ENCODE assay signal across 8 mouse cellular contexts in the genomic region with DNA sequence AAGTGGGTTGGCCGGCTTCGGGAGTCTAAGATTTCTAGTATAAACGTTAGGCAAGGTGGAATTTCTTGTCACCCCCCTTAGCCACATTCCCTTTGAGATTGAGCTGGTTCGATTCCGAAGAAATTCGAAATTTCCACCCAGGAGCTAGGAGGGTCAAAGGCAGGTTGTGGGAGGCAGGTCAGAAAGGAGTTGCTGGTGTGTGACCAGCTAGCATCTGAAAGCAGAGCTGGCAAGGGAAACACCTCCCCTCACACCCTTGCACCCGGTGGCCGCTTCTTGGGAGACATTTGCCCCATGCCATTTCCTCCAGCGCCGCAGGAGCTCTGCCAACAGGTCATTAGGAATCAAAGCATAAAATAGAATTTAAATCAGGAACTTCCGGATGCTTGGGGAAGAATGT. TPM values are rescaled to one million over a fixed set of nuclear protein-coding genes. Genes with fewer than 3 reads are reported as not detected.
DNase-seq lines count a peak whose midpoint lies in the region; ATAC-seq and TF ChIP-seq lines count a peak whose summit lies in the region.

No protein-coding gene starts in this region.

- no peaks in the 10 kb centered on the region for H3K27me3 ChIP-seq in cerebellum, adult 2 months (ENCODE audit: control insufficient read depth, insufficient read depth, low read length)
- H3K27me3 ChIP-seq in neural tube, embryonic 12.5 days (replicated peaks): no peaks in the 10 kb centered on the region

- no peak for DNase-seq in cerebellum, adult 2 months
- DNase-seq in cerebellum, adult 9-10 months: no peak
- peak; percentile 42 for DNase-seq in testis, postnatal 10 days (ENCODE audit: low spot score)
- DNase-seq in testis, postnatal 14 days (ENCODE audit: low spot score): no peak
- DNase-seq in kidney, postnatal 25 days: peak; percentile 49 to 77
- no peak for DNase-seq in thymus, postnatal 25 days
- no peak for DNase-seq in yolk sac, embryonic 10.5 days (ENCODE audit: low spot score)

- no peak for ATAC-seq in neural tube, embryonic 12.5 days (ENCODE audit: low FRiP score, low read depth)

- no peaks in the 10 kb centered on the region for H3K9me3 ChIP-seq in neural tube, embryonic 12.5 days

- H3K36me3 ChIP-seq in neural tube, embryonic 12.5 days: no peaks in the 10 kb centered on the region

- peak overlapping the region; percentile 95 for H3K4me3 ChIP-seq in cerebellum, adult 2 months (replicated peaks; ENCODE audit: insufficient read depth, low read depth, low read length)
- H3K4me3 ChIP-seq in neural tube, embryonic 12.5 days: peak overlapping the region; percentile 84

- no peak overlapping the region for H3K9ac ChIP-seq in neural tube, embryonic 12.5 days

- H3K27ac ChIP-seq in cerebellum, adult 2 months (ENCODE audit: insufficient read depth, low read length): peak overlapping the region; percentile 17; the same call in 1 of the 2 replicates
- no peak overlapping the region for H3K27ac ChIP-seq in neural tube, embryonic 12.5 days

- H3K4me1 ChIP-seq in cerebellum, adult 2 months (ENCODE audit: control insufficient read depth, insufficient read depth, low read length): no peaks in the 10 kb centered on the region
- H3K4me1 ChIP-seq in neural tube, embryonic 12.5 days: peaks cover 7% of the 10 kb centered on the region; the same call in 1 of the 2 replicates

- peak overlapping the region; percentile 94 for H3K4me2 ChIP-seq in neural tube, embryonic 12.5 days (replicated peaks)

- no peak for TF ChIP-seq CTCF in cerebellum, adult 2 months (IDR thresholded peaks at IDR 0.05; ENCODE audit: borderline replicate concordance, insufficient read depth, low read depth, low read length)

- no peak for TF ChIP-seq POLR2A in cerebellum, adult 2 months (IDR thresholded peaks at IDR 0.05; ENCODE audit: borderline replicate concordance, insufficient read depth, low read length)

- 16% methylated on average over 11 of the region's 11 CpGs for WGBS in cerebellum, adult 2 months
- WGBS in neural tube, embryonic 12.5 days: 3% methylated on average over 11 of the region's 11 CpGs

RNA-seq across cellular contexts. Expression of a gene that starts 2.5 kb away (rescaled TPM):
- polyA plus RNA-seq in cerebellum, adult 2 months (2012; rRNA removed): 38.1 and 39.8 TPM in 2 replicates
- polyA plus RNA-seq in neural tube, embryonic 12.5 days (2016; fragmentation: Nextera tagmentation; extraction: Ambion mirVana): 20.8 and 33.9 TPM in 2 replicates

Comparison
In these comparisons a context has a peak if more than half of its experiments do, and no peak if none do; other contexts are left out.
1. DNase-seq: peak in testis, postnatal 10 days (single experiment) and kidney, postnatal 25 days (2 of 2); none in cerebellum, adult 2 months (0 of 2), cerebellum, adult 9-10 months (single experiment), testis, postnatal 14 days (single experiment), thymus, postnatal 25 days (single experiment) and yolk sac, embryonic 10.5 days (single experiment).